Mouse (Mus musculus) embryonic facial prominence, embryonic 11.5 days (tissue): ENCODE measurements around the gene Lrit3. TPM values are rescaled to one million over a fixed set of nuclear protein-coding genes. Genes with fewer than 3 reads are reported as not detected.

Experiments
- ATAC-seq: fragments of 200-750 bp; cut with Nextera tagmentation; replicated peaks from 2 replicates; pipeline ENCODE4 v1.8.0; 2017; ENCODE audit warnings: low read depth; ENCODE audit not compliant: insufficient number of reproducible peaks, low FRiP score, low TSS enrichment
- DNase-seq: peaks from one replicate; pipeline ENCODE4 v3.0.0-alpha.2; 2015; ENCODE audit warnings: low spot score
- H3K27ac ChIP-seq: fragments of 300-500 bp; sonication (generic); replicated peaks from 2 replicates; pipeline ENCODE4 v1.5.1; 2014; ENCODE audit warnings: mild to moderate bottlenecking, low read depth, low read length, control low read depth
- H3K27me3 ChIP-seq: fragments of 300-500 bp; sonication (generic); 2 replicates; pipeline ENCODE4 v1.6.1; 2014; ENCODE audit warnings: mild to moderate bottlenecking, low read length, moderate library complexity, mixed read lengths; ENCODE audit not compliant: control insufficient read depth, insufficient read depth
- H3K36me3 ChIP-seq: fragments of 300-500 bp; sonication (generic); replicated peaks from 2 replicates; pipeline ENCODE4 v1.6.1; 2014; ENCODE audit warnings: low read depth, mild to moderate bottlenecking, low read length, moderate library complexity, mixed read lengths; ENCODE audit not compliant: control insufficient read depth, insufficient read depth
- H3K4me1 ChIP-seq: fragments of 300-500 bp; sonication (generic); 2 replicates; pipeline ENCODE4 v1.6.1; 2014; ENCODE audit warnings: low read length, mixed read lengths; ENCODE audit not compliant: control insufficient read depth, insufficient read depth
- H3K4me2 ChIP-seq: fragments of 300-500 bp; sonication (generic); 2 replicates; pipeline ENCODE4 v1.6.1; 2014; ENCODE audit warnings: low read depth, mild to moderate bottlenecking, control low read depth, low read length, moderate library complexity
- H3K4me3 ChIP-seq: fragments of 300-500 bp; sonication (generic); 2 replicates; pipeline ENCODE4 v1.5.1; 2014; ENCODE audit warnings: low read depth, low read length, control low read depth
- H3K9ac ChIP-seq: fragments of 300-500 bp; sonication (generic); replicated peaks from 2 replicates; pipeline ENCODE4 v1.6.1; 2014; ENCODE audit warnings: mild to moderate bottlenecking, control low read depth, low read length
- H3K9me3 ChIP-seq: fragments of 300-500 bp; sonication (generic); replicated peaks from 2 replicates; pipeline ENCODE4 v1.6.1; 2016; ENCODE audit warnings: mild to moderate bottlenecking, low read length, inconsistent platforms, mixed read lengths; ENCODE audit not compliant: control insufficient read depth
- WGBS: fragments of 180-500 bp; shearing (Covaris S2); extraction: QIAGEN DNeasy Blood & Tissue Kit; methylation state at CpG from one replicate; pipeline ENCODE4 v1.1.7; 2014; 5-methylcytosine and 5-hydroxymethylcytosine counted together
- polyA plus RNA-seq: library from polyadenylated mRNA; unstranded; fragments of >200 nt; fragmentation: Nextera tagmentation; extraction: Ambion mirVana; gene quantifications from 2 replicates; pipeline ENCODE4 v1.2.1, GENCODE M21; 2014

Gene Lrit3
- polyA plus RNA-seq = not detected in 2 replicates

DNA sequence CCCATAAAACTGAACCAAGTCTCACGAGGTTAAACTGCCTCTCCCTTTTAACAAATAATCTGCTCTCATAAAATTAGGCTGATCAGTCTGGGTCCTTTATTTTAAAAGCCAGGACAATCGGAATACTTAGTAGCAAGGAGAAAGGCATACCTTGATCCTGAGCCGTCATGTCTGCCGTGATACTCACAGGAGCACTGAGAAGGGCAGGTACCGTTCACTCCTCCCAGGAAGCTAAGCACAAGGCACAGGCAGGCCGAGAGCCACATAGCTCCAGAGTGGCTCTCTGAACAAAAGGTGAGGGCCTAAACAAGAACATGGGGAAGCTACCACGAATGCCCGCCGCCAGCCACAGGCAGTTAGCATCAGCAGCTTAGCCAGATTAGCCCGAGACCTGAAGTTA is at the start of gene Lrit3:
Gene Lrit3 (minus strand): TSS at position 266 of the 400 bp plus-strand sequence.
- Histone ChIP-seq H3K27me3 (no peaks in the 10 kb centered on the region), H3K4me2 (no peak within 1 kb of the TSS), H3K36me3 (no peaks in the 10 kb centered on the region), H3K9me3 (no peaks in the 10 kb centered on the region), H3K4me3 (no peak within 1 kb of the TSS), H3K4me1 (no peaks in the 10 kb centered on the region), H3K9ac (no peak within 1 kb of the TSS), H3K27ac (no peak within 1 kb of the TSS)
- DNase-seq = no peak
- ATAC-seq = no peak
- 79% methylated on average over 10 of the region's 10 CpGs for WGBS

GRCm38 (mm10) chr3:129846846-129847245 is 43.0 kb upstream of the Lrit3 start:
- no peaks in the 10 kb centered on the region for H3K36me3 ChIP-seq
- H3K4me3 ChIP-seq = no peak overlapping the region
- H3K27ac ChIP-seq = no peak overlapping the region
- DNase-seq (no peak), ATAC-seq (no peak)
- H3K9me3 ChIP-seq = no peaks in the 10 kb centered on the region
- H3K9ac ChIP-seq = no peak overlapping the region
- no peak overlapping the region for H3K4me2 ChIP-seq
- 85% methylated on average over 7 of the region's 7 CpGs for WGBS
- no peaks in the 10 kb centered on the region for H3K4me1 ChIP-seq
- no peaks in the 10 kb centered on the region for H3K27me3 ChIP-seq

DNA sequence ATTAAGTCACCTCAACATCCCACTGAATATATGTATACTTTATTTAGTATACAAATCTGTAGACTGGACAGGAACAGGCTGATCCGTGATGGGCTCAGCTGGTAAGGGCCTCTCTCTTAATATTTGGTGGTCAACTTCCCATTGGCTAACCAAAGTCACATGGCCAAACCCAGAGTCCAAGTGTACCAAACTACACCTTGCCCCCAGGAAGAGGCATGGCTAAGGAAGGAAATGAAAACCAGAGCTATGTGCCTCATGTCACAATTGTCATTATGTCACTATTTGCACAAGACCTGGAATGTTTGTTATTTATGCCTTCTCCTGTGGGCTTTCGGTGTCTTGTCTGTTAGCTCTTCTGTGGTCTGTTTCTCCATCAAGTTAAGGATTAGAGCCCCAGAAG is 42.0 kb upstream of the Lrit3 start:
- Histone ChIP-seq H3K36me3 (no peaks in the 10 kb centered on the region), H3K4me2 (no peak overlapping the region), H3K4me1 (no peaks in the 10 kb centered on the region), H3K27me3 (no peaks in the 10 kb centered on the region), H3K27ac (no peak overlapping the region), H3K4me3 (no peak overlapping the region), H3K9me3 (no peaks in the 10 kb centered on the region), H3K9ac (no peak overlapping the region)
- DNase-seq = no peak
- ATAC-seq = no peak
- whole genome bisulfite sequencing = 83% methylated on average over 2 of the region's 2 CpGs

- Histone ChIP-seq H3K4me1 (no peaks in the 10 kb centered on the region), H3K4me2 (no peak overlapping the region), H3K4me3 (no peak overlapping the region), H3K27me3 (no peaks in the 10 kb centered on the region), H3K36me3 (no peaks in the 10 kb centered on the region), H3K9me3 (no peaks in the 10 kb centered on the region), H3K27ac (no peak overlapping the region), H3K9ac (no peak overlapping the region)
- ATAC-seq = no peak
- 49% methylated on average over 7 of the region's 7 CpGs for WGBS
- DNase-seq = no peak
Measured at GRCm38 (mm10) chr3:129838017-129838416, 34.2 kb upstream of the Lrit3 start.

- no peak for DNase-seq
- no peaks in the 10 kb centered on the region for H3K27me3 ChIP-seq
- WGBS = 88% methylated on average over 6 of the region's 6 CpGs
- H3K4me2 ChIP-seq = no peak overlapping the region
- H3K27ac ChIP-seq = no peak overlapping the region
- H3K4me3 ChIP-seq = no peak overlapping the region
- no peak overlapping the region for H3K9ac ChIP-seq
- H3K36me3 ChIP-seq = no peaks in the 10 kb centered on the region
- H3K4me1 ChIP-seq = no peaks in the 10 kb centered on the region
- no peak for ATAC-seq
- H3K9me3 ChIP-seq = no peaks in the 10 kb centered on the region
Measured at GRCm38 (mm10) chr3:129836965-129837364, 33.1 kb upstream of the Lrit3 start.

- H3K4me3 ChIP-seq = no peak overlapping the region
- H3K4me2 ChIP-seq = no peak overlapping the region
- no peaks in the 10 kb centered on the region for H3K9me3 ChIP-seq
- H3K9ac ChIP-seq = no peak overlapping the region
- H3K36me3 ChIP-seq = no peaks in the 10 kb centered on the region
- no peak overlapping the region for H3K27ac ChIP-seq
- WGBS = 17% methylated on average over 11 of the region's 11 CpGs
- H3K27me3 ChIP-seq = no peaks in the 10 kb centered on the region
- ATAC-seq (no peak), DNase-seq (peak; percentile 61)
- no peaks in the 10 kb centered on the region for H3K4me1 ChIP-seq
Measured at GRCm38 (mm10) chr3:129836051-129836697, 32.3 kb upstream of the Lrit3 start.

GRCm38 (mm10) chr3:129835388-129835934 is 31.6 kb upstream of the Lrit3 start, which contains the start of gene Cfi:
TSS of gene Cfi (plus strand) at chr3:129835884.
- ATAC-seq (no peak), DNase-seq (no peak)
- Histone ChIP-seq H3K4me3 (no peak within 1 kb of the TSS), H3K9ac (no peak within 1 kb of the TSS), H3K4me1 (no peaks in the 10 kb centered on the region), H3K27ac (no peak within 1 kb of the TSS), H3K27me3 (no peaks in the 10 kb centered on the region), H3K4me2 (no peak within 1 kb of the TSS), H3K9me3 (no peaks in the 10 kb centered on the region), H3K36me3 (no peaks in the 10 kb centered on the region)
- WGBS = 68% methylated on average over 6 of the region's 6 CpGs

GRCm38 (mm10) chr3:129831035-129831568 is 27.3 kb upstream of the Lrit3 start, which contains the start of gene Gar1:
TSS of gene Gar1 (minus strand) at chr3:129831396.
- Histone ChIP-seq H3K4me2 (peak within 1 kb of the TSS; percentile 66), H3K27me3 (no peaks in the 10 kb centered on the region), H3K4me1 (0 out of 2 replicates have a peak, but pooled peaks cover 4% of the 10 kb centered on the region), H3K4me3 (peak within 1 kb of the TSS; percentile 93), H3K9ac (peak within 1 kb of the TSS; percentile 88), H3K9me3 (no peaks in the 10 kb centered on the region), H3K36me3 (no peaks in the 10 kb centered on the region; the same call in 1 of the 2 replicates), H3K27ac (peak within 1 kb of the TSS; percentile 79)
- under 1% methylated on average over 60 of the region's 60 CpGs for WGBS
- DNase-seq (peak; percentile 98), ATAC-seq (peak; percentile 90)
